Mouse (Mus musculus): ENCODE data around the gene Atp5d. TPM values are rescaled to one million over a fixed set of nuclear protein-coding genes. Genes with fewer than 3 reads are reported as not detected.

Gene Atp5d
- total RNA-seq (2021) = 1,000 to 10,000 TPM in 1 of 2 experiments, 100 to 1,000 TPM in 1; 966 to 1,003 TPM

- peak; percentile 68 for DNase-seq
Measured at GRCm38 (mm10) chr10:80138553-80139438, at the start of gene Atp5d. TSS of gene Atp5d (plus strand) at chr10:80138632.

DNA sequence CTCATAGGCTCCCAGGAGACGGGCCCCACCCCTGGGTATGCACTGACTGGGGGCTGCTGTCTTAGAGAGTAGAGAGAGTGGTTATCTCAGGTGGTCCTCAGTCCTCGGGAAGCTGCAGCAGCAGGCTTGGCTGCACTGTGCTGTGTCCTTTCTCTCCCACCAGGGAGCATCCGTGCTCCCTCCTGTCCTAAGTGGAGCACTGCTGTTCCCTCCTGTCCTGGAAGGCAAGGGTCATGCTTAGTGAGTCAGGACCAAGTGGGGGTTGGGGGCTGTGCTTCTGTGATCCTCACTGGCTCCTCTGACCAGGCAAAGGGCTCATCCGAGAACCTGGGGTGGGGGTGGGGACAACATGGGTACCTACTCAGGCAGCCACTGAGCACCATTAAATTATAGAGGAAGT is 49.3 kb upstream of the Atp5d start:
- no peak for DNase-seq

DNA sequence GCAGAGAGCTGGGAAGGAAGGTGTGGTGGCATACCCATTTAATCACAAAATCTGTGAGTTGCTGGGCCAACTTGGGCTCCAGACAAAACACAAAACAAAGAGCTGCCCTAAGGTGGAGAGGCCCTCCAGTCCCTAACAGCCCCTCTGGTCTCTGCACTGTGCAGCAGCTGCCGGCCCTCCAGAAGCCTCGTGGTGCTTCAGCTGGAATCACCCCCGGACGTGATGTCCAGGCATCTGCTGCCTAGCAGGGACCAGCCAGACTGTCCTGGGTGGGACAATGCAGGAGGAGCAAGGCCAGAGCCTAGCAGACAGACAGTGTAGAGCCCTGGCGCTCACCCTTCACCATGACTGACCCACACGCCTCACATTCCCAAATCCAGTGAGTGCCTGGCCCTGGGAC is 46.9 kb upstream of the Atp5d start:
- no peak for DNase-seq

- no peak for DNase-seq
Measured at GRCm38 (mm10) chr10:80092690-80093089, 45.7 kb upstream of the Atp5d start.

DNA sequence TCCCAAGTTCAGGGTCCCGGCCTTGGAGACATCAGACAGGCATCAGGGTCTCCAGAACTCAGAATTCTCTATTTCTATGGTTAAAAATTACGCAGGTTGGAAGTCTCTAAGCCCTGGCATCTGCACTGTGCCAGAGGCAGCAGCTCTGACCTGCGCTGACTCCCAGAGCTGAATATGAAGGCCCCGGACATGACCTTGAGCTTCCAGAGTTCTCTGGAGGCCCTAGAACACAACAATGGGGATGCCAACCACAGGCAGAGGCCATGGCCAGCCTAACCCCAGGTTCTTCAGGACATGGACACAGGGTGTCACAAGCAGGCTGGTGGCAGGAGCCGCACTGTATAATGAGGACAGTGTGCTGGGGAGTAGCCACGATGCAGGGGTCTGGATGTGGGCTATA is 44.3 kb upstream of the Atp5d start:
- DNase-seq = no peak

- DNase-seq = no peak
Measured at GRCm38 (mm10) chr10:80094684-80095083, 43.7 kb upstream of the Atp5d start.

DNA sequence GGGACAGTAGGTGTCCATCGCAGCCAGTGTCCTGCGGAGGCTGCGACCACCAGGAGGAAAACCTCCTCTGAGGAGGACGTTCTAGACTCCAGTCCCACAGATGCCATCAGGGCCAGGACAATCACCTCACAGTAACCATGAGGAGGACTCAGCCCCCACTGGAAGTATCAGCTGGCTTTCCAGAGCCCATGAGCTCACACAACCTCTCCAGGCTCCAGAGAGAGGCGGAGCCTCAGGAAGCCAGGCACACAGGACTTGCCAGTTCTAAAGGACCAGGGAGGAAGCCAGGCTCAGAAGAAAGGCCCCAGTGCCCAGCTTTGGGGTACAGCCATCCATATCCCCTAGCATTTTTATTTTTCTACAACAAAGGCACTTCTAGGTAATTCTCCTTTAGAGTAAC is 42.9 kb upstream of the Atp5d start:
- peak; percentile 43 for DNase-seq

GRCm38 (mm10) chr10:80097275-80097674 is 41.2 kb upstream of the Atp5d start:
- DNase-seq = no peak

GRCm38 (mm10) chr10:80098630-80099029 is 39.8 kb upstream of the Atp5d start:
- no peak for DNase-seq

- DNase-seq = peak; percentile 52
Measured at GRCm38 (mm10) chr10:80100982-80101381, 37.5 kb upstream of the Atp5d start.

- peak; percentile 92 for DNase-seq
Measured at GRCm38 (mm10) chr10:80102216-80102915, 36.1 kb upstream of the Atp5d start.

DNA sequence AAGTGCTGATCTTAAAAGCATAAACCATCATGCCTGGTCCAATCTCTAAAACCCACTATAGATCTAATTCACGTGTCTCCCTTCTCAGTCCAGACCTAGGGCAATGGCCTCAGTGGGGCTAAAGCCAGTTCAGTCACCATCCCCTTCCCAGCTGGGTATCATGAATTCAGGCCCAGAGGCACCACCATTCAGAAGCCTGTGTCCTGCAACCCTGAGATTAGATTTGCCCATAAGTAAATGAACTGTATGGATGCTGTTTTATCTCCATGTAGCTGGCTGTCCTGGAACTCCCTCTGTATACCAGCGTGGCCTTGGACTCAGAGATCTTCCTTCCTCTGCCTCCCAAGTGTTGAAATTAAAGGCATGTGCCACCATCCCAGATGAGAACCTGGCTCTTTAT is 35.4 kb upstream of the Atp5d start:
- DNase-seq = no peak

GRCm38 (mm10) chr10:80104181-80104580 is 34.3 kb upstream of the Atp5d start:
- no peak for DNase-seq

DNA sequence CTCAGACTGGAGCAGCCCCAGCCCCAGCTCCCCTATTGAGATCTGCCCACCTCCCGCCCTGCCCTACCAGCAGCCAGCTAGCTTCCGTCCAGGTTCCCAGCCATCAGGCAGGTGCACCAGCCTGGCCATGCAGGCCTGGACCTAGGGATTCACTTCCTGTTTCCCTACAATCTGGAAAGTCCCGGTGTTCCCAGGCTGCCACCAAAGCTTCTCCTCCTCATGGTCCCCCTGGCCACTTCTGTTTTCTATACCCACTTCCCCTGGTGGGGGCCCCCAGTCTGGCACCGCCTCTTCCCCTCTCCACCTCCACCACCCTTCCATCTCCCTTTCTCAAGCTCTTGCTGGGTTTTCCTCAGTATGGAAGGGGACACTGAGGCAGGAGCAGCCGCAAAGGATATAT is 33.0 kb upstream of the Atp5d start, which contains the start of gene Sbno2:
Gene Sbno2 (minus strand): TSS at position 112 of the 400 bp plus-strand sequence.
- DNase-seq = no peak

- DNase-seq = no peak
Measured at GRCm38 (mm10) chr10:80105926-80106325, 32.5 kb upstream of the Atp5d start.

- no peak for DNase-seq
Measured at GRCm38 (mm10) chr10:80107678-80108077, 30.8 kb upstream of the Atp5d start.

DNA sequence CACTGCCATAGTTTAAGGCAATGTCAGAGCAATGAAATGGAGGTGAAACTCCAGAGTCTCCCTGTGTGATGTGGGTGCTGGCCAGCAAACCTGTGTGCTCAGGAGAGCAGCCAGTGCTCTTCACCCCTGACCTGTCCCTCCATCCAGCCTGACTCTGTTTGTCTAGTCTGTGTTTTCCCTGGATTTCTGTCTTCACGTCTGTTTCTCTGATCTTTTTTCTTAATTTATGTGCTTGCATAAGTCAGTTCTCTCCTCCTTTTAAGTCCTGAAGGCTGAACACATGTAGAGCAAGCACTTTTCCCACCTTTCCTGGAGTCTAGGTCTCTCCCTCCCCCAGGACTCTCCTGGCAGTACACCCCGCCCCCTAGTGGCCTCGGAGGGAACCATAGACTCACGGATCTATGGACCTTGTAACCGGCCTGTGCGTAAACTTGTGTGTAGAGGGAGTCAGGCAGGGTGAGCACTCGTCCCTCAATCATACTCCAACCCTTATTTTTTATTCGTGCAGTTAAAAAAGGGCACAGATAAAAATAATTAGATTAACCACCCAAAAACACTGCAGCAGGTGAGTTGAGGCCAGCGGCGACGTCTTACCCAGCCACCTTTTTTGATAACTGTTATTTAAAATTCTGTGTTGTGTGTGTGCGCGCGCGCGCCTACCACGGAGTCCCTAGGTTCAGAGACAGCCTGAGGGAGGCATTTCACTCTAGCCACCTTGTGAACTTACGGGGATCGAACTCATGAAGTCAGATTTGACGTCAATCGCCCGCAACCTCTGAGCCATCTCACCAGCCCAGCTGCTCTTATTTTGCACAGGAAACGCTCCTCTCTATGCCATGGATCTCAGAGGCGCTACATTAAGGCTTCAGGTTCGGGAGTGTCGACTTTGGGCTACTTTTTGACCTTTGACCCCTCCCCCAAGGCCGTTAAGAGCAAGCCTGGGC is 23.8 kb upstream of the Atp5d start:
- DNase-seq = peak; percentile 96

DNA sequence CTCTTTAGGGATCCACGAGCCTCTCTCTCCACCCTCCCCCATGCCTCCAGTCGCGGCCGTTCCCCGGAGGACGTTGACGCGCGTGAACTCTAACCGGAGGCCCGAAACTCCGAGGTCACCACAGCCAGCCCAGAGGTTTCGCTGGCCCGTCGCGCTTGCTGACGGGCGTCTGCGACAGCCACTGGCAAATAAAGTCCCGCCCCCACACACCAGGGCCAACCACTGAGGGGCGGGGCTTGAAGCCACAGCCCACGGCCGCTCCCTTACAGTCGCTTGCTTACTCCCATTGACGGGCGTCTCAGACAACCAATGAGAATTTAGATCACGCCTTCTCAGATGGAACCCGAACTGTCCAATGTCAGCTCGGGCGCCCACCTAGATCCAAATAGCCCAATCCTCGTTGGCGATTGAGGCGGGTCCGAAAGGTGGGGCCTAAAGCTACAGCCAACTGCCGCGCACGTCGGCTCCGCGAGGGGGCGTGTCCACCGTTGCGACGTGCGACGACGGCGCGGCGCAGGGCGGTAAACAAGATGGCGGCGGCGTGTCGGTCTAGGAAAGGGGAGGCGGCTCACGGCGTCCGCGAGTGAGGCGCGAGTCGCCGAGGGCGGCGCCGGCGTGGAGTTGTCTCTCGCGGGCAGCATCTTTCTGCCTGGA is 23.0 kb upstream of the Atp5d start, which contains the start of gene Stk11:
Gene Stk11 (plus strand): TSS at position 514 of the 654 bp plus-strand sequence.
- DNase-seq = peak; percentile 100

DNA sequence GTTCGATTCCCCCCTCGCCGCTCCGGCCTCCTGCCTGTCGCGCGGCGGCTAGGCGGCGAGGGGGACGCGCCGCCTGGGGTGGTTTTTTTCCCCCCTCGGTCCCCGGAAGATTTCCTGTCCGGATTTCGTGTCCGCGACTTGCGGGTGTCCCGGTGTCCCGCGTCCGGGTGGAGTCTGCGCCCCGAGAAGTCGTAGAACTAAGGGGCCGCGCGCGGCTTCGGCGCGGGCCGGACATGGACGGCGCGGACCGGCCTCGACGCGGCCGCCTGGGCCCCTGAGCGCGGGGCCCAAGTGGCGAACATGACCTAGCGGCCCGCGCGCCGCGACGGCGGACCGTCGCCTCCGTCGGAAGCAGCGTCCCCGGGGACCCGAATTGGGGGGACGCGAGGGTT is 22.5 kb upstream of the Atp5d start:
- no peak for DNase-seq

GRCm38 (mm10) chr10:80116563-80116926 is 21.9 kb upstream of the Atp5d start:
- peak; percentile 43 for DNase-seq

GRCm38 (mm10) chr10:80116927-80117691 is 21.3 kb upstream of the Atp5d start:
- peak; percentile 71 for DNase-seq

All from heart, postnatal 4 days (tissue).